ENCODE assay signal across 13 mouse cellular contexts in the genomic region with DNA sequence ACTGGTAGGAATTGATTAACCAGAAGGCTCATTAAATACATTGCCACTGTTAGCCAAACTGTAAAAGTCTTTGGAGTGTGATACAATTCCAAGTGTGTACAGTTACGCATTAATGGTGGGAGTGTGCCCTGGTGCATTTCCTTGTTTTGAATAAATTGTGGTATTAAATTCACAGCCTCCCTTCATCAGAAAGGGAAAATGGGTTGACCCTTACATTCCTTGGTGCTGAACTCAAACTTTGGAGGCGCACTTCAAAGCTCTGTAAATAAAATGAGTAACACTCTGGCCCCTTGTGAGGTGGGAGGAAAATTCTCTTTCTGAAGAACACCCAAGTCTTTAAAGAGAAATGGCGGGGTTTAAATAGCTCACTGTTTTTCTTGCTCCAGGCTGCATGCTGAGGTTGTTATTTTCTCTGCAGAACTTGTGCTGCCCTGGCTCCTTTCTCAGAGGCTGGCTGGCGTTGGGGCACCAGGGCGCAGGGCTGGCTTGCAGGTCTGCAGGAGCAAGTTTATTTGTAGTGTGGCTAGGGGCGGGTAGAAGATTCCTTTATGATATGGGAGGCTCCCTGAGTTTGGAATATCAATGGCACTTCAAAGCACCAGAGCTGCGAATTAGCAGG.
A peak's percentile ranks its signal among the peaks of the same experiment; 100 is the strongest.
DNase-seq lines count a peak whose midpoint lies in the region; ATAC-seq and TF ChIP-seq lines count a peak whose summit lies in the region.
"Had no signal": no experiment of that assay in that cellular context is flagged by ENCODE, and none has a peak within 500 bp of the region (broad histone marks: within the 10 kb centered on the region; RNA-seq: fewer than 3 reads in every experiment).

No protein-coding gene starts in this region.

- H3K4me3 ChIP-seq in lung, embryonic 15.5 days, result no peak overlapping the region
- H3K4me3 ChIP-seq in kidney, embryonic 14.5 days (ENCODE audit: low read length), result no peak overlapping the region
- no peak overlapping the region for H3K4me3 ChIP-seq in limb, embryonic 12.5 days (replicated peaks)
- H3K4me3 ChIP-seq: embryonic facial prominence, embryonic 13.5 days; forebrain, embryonic 10.5 days had no signal

- H3K36me3 ChIP-seq in lung, embryonic 15.5 days, result no peaks in the 10 kb centered on the region
- no peaks in the 10 kb centered on the region for H3K36me3 ChIP-seq in kidney, embryonic 14.5 days (ENCODE audit: control insufficient read depth, insufficient read depth, low read length)
- no peaks in the 10 kb centered on the region for H3K36me3 ChIP-seq in limb, embryonic 12.5 days
- H3K36me3 ChIP-seq: embryonic facial prominence, embryonic 13.5 days; forebrain, embryonic 10.5 days had no signal

- CTCF ChIA-PET in Patski (lab: Charles Lee), result interaction anchor here (0.9 to 2.1 kb wide), 6 partner anchors 9 to 197 kb away, joined by 3 to 6 read pairs (median 3); no protein-coding TSS in a partner anchor

- no peaks in the 10 kb centered on the region for H3K27me3 ChIP-seq in lung, embryonic 15.5 days
- H3K27me3 ChIP-seq in Patski, result no peaks in the 10 kb centered on the region
- H3K27me3 ChIP-seq in kidney, embryonic 14.5 days (ENCODE audit: control insufficient read depth, insufficient read depth, low read length), result no peaks in the 10 kb centered on the region
- H3K27me3 ChIP-seq in limb, embryonic 12.5 days, result no peaks in the 10 kb centered on the region
- H3K27me3 ChIP-seq: CH12.LX; embryonic facial prominence, embryonic 13.5 days had no signal

- H3K9me3 ChIP-seq in lung, embryonic 15.5 days, result no peaks in the 10 kb centered on the region
- H3K9me3 ChIP-seq in kidney, embryonic 14.5 days (ENCODE audit: control insufficient read depth, low read length), result no peaks in the 10 kb centered on the region
- no peaks in the 10 kb centered on the region for H3K9me3 ChIP-seq in limb, embryonic 12.5 days
- H3K9me3 ChIP-seq: embryonic facial prominence, embryonic 13.5 days; forebrain, embryonic 10.5 days had no signal

- H3K4me1 ChIP-seq in lung, embryonic 15.5 days, result peaks cover 3% of the 10 kb centered on the region
- peaks cover 25% of the 10 kb centered on the region for H3K4me1 ChIP-seq in kidney, embryonic 14.5 days (ENCODE audit: control insufficient read depth, insufficient read depth, low read length)
- H3K4me1 ChIP-seq in limb, embryonic 12.5 days (replicated peaks), result peaks cover 34% of the 10 kb centered on the region

- 17% methylated on average over 7 of the region's 7 CpGs for WGBS in lung, embryonic 15.5 days
- WGBS in kidney, embryonic 14.5 days, result 8% methylated on average over 7 of the region's 7 CpGs
- 18% methylated on average over 7 of the region's 7 CpGs for WGBS in limb, embryonic 12.5 days

- H3K4me2 ChIP-seq in lung, embryonic 15.5 days, result no peak overlapping the region; the same call in 1 of the 2 replicates
- H3K4me2 ChIP-seq in kidney, embryonic 14.5 days (replicated peaks; ENCODE audit: low read depth, low read length), result no peak overlapping the region
- peak overlapping the region; percentile 16; the same call in 1 of the 2 replicates for H3K4me2 ChIP-seq in limb, embryonic 12.5 days
- H3K4me2 ChIP-seq: embryonic facial prominence, embryonic 13.5 days had no signal

- ATAC-seq in lung, embryonic 15.5 days (ENCODE audit: borderline replicate concordance, extremely low read depth, low FRiP score, low TSS enrichment), result no peak; the same call in 1 of the 2 replicates
- ATAC-seq in Patski, result peak; percentile 91
- peak; percentile 85; the same call in 1 of the 2 replicates for ATAC-seq in kidney, embryonic 14.5 days (ENCODE audit: low FRiP score, low TSS enrichment)
- ATAC-seq in limb, embryonic 12.5 days (ENCODE audit: insufficient number of reproducible peaks, insufficient read depth, low FRiP score, low TSS enrichment, low read depth), result no peak

- peak overlapping the region; percentile 71 for H3K27ac ChIP-seq in lung, embryonic 15.5 days
- peak overlapping the region; percentile 43; the same call in 1 of the 2 replicates for H3K27ac ChIP-seq in kidney, embryonic 14.5 days (ENCODE audit: low read depth, low read length)
- H3K27ac ChIP-seq in limb, embryonic 12.5 days, result peak overlapping the region; percentile 78; the same call in 1 of the 2 replicates
- H3K27ac ChIP-seq: embryonic facial prominence, embryonic 13.5 days; forebrain, embryonic 10.5 days; liver, embryonic 14.5 days had no signal

- TF ChIP-seq CTCF in Patski (IDR thresholded peaks at IDR 0.05), result no peak

- POLR2A ChIA-PET in Patski (lab: Charles Lee), result interaction anchor here (1.2 kb wide), 1 partner anchor 8 kb away, joined by 3 read pairs; no protein-coding TSS in a partner anchor

- in situ Hi-C loops in Patski (cut with MboI; ENCODE audit: low pct_unique_long_range_greater_than_20kb), result no loop called here

- no peak overlapping the region for H3K9ac ChIP-seq in lung, embryonic 15.5 days
- no peak overlapping the region for H3K9ac ChIP-seq in kidney, embryonic 14.5 days (ENCODE audit: low read depth, low read length)
- no peak overlapping the region for H3K9ac ChIP-seq in limb, embryonic 12.5 days (replicated peaks)
- H3K9ac ChIP-seq: embryonic facial prominence, embryonic 13.5 days; liver, embryonic 14.5 days had no signal

- DNase-seq in lung, postnatal 4 days, result no peak
- DNase-seq in Patski (ENCODE audit: low read depth, low spot score), result peak; percentile 86
- DNase-seq in spleen, postnatal 36 days (ENCODE audit: low spot score in 2 of 2), result no peak
- DNase-seq in adrenal gland, adult 8-10 months, result no peak
- DNase-seq in heart, adult 18-20 months, result no peak
- DNase-seq: cerebellum, adult 2 months had no signal

Comparison
In these comparisons a context has a peak if more than half of its experiments do, and no peak if none do; other contexts are left out.
1. ATAC-seq: peak in Patski (single experiment) and kidney, embryonic 14.5 days (single experiment); none in lung, embryonic 15.5 days (single experiment) and limb, embryonic 12.5 days (single experiment).
2. Peak in every context shown above with its lines, with median percentiles within 50 percentile points of each other: H3K27ac ChIP-seq.